Mouse (Mus musculus): ENCODE measurements around the gene Tnrc6b.
A peak's percentile ranks its signal among the peaks of the same experiment; 100 is the strongest.
"Not testable (repeated sequence)": the region's sequence is repeated elsewhere in the genome, so short reads cannot be mapped to it uniquely, and the experiment has no call there.

The Tnrc6b gene

DNA sequence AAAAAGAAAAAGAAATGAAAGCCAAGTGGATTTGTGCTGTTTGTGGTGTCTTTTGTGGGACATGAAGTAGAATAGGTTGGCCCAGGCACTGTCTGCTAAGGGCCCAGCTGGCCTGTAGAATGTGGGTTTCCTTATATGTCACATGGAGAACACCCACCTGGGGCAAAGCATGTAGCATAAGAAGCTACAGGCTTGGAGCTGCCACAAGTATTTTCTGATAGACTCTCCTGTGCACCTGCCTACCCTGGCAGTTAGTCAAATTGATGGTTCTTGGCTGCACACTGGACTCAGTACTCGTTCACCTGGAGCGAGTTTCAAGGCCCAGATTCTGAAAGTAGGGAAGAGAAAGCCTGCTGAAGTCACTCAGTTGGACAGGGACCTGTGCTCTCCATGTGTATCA is 7.6 kb upstream of the Tnrc6b start:
- no peak for DNase-seq

DNA sequence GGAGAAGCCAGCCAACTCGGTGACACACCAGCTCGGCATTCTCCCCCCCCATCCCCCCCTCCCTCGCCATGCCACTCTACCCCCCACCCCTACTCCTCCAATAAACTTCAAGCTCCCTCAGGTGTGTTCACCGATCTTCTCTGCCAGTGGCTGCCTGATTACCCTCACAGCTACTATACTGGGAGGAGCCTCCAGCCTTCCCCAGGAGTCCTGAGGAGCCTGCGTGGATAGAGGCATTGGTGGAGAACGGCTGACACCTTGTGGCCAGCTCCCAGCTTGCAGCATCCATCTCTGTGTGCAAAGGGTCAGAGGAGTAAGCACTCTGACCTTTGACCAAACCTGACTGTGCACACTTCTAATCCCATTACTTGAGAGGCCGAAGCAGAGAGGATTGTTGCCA is 6.8 kb upstream of the Tnrc6b start:
- peak; percentile 90 for DNase-seq

- peak; percentile 92 for DNase-seq
Observed at GRCm38 (mm10) chr15:80705828-80706549, 5.1 kb upstream of the Tnrc6b start.

GRCm38 (mm10) chr15:80706596-80706995 is 4.5 kb upstream of the Tnrc6b start:
- DNase-seq: no peak

DNA sequence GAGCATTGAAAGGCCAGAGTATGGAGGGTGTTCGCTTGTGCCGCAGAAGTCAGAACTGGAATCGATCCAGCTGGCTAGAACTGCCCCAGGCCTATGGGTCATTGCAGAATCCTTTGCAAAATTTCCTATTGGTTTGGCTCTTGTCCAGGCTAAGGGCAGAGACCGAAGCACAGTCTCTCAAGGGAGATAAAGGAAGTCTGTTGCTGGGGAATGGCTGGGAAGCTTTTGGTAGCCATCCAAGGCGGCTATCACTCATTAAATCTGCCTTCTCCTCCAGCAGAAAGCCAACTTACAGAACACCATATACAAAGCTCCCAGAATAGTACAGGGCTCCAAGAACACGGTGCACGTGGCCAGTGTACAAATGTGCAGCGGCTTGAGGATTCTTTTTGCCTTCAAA is 4.0 kb upstream of the Tnrc6b start:
- peak; percentile 89 for DNase-seq

- DNase-seq: peak; percentile 74
Observed at GRCm38 (mm10) chr15:80709593-80709992, 1.5 kb upstream of the Tnrc6b start.

DNA sequence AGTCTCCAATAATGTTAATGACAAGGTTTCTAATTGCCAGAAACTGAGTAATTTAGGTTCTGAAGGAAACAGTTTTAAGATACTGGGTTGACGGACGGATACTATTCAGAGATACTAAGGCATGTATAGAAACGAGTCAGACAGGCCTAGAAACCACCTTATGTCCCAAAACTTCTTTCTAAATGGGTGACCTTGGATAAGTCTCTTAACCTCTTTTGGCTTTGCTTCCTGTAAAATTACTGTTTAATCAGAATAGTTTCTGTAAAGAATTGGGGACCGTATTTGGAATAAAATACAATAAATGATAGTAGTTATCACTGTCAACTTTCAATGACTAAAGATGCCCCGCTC is 881 bp upstream of the Tnrc6b start:
- no peak for DNase-seq

DNA sequence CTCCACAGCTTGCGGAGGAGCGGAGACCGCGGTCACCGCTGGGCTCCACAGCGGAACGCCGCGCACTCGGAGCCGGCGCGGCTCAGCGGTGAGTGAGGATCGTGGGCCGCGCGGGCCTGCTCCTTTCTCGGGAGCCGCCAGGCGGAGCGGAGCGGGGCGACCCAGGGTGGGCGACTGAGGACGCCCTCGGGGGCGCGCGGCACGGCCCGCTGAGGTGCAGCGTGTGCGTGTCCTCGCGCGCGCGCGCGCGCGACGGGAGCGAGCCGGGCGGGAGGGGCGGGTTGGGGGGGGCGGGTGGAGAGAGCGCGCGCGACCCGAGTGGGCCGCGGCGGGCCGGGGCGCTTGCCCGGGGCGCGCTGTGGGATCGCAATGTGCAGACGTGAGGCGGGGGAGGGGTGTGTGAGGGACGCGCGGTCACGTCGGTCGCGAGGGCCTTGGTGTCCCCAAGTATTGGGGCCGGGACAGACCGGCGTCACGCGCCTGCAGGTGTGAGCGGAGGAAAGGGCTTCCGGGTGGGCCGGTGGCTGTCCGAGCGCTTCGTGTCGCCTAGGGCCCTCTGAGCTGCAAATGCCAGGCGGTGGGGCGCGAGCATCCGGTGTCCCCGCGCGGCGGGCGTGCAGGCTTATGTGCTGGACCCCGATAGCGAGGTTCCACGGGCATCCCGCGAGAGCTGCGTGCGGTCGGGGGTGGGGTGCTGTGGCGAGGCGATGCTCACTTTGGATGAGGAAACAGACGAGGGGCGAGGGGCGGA is 463 bp downstream of the Tnrc6b start:
- DNase-seq: peak; percentile 74

GRCm38 (mm10) chr15:80714299-80714698 is 3.2 kb downstream of the Tnrc6b start:
- no peak for DNase-seq

GRCm38 (mm10) chr15:80716631-80717135 is 5.6 kb downstream of the Tnrc6b start:
- no peak for DNase-seq

GRCm38 (mm10) chr15:80717431-80717830 is 6.3 kb downstream of the Tnrc6b start:
- DNase-seq: no peak

- DNase-seq: no peak
Observed at GRCm38 (mm10) chr15:80720249-80720648, 9.1 kb downstream of the Tnrc6b start.

DNA sequence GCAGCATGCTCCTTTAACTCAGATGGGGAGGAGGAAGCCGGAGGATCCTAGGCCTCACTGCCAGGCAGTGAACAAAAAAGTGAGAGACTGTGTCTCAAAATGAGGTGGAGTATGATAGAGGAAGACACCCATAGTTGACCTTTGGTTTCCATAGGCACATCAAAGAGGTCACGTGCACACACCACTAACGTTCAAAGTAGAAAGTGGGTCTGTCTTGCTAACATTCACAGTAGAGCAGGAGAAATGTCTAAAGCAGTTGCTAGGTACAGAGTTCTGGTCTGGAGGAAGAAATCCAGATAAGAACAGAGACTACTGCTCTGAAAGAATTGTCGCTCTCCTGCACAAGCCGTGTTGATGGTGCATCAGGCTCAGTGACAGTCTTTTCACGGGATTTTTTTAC is 10.7 kb downstream of the Tnrc6b start:
- no peak for DNase-seq

DNA sequence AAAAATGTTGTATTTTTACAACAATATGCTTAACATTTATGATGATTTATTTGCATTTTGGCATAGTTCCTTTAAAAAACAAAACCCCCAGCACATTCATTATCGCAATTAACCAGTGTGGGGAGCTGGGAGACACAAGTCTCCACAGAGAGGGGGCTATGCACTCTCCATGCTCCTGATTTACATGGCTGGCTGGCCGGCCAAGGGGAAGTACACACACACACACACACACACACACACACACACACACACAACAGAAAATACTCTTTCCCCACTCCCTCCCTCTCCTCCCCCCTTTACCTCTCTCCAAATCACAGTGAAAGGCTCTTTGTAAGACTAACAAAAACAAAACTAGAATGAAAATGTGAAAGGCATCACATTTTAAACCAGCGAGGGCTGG is 11.3 kb downstream of the Tnrc6b start:
- DNase-seq: peak; percentile 48

GRCm38 (mm10) chr15:80729477-80729876 is 18.4 kb downstream of the Tnrc6b start:
- no peak for DNase-seq

DNA sequence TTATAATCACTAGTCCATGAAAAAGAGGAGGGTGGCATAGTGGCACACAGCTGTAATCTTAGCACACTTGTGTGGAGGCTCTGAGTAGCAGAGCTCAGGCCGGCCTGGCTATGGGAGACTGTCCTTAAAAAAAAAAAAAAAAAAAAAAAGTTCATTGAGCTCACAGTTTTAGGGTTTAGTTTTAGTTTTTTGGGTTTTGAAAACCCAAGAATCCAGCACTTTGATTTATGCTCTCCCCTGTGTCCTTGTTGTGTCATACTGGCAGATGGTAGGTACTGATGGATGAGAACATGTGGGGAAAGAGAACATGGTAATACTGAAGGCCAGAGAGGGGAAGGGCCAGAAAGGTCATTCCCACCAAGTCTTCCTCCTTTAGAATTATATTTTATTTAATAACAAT is 19.9 kb downstream of the Tnrc6b start:
- DNase-seq: no peak

GRCm38 (mm10) chr15:80731511-80731910 is 20.4 kb downstream of the Tnrc6b start:
- DNase-seq: no peak

DNA sequence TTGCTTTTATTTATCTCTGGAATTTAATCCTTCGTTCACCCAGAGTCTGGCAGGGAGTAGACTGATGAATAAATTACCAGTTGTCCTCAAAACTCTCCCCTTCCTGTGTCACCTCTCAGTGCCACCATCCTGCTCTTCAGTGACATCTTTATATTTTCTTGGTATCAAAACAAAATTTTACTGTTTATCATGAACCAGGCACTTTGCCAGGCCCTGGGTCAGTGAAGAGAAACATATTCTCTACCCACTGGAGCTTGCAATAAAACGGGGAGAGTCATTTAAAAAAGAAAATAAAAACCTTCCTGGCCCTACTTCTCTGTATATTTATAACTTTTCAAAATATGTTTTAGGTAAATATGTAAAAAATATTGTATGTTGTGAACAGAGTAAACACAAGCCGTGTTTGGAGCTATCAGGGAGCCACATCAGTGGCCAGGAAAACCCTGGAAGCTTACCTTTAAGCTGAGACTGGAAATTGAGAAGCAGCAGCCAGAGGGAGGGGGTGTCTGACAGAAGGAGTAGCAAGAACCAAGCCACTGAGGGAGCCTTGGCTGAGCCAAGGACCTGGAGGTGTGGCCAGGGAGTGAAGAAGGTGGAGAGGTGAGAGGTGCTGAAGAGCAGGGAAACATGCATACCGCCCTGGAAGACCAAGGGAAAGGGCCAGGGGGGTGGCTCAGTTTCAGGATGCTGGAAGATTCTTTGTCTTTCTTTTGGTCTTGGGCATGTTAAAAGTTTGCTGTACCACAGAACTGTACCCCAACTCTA is 21.3 kb downstream of the Tnrc6b start:
- peak; percentile 53 for DNase-seq

GRCm38 (mm10) chr15:80735300-80735699 is 24.2 kb downstream of the Tnrc6b start:
- no peak for DNase-seq

- not testable (repeated sequence) for DNase-seq
Observed at GRCm38 (mm10) chr15:80735708-80736107, 24.6 kb downstream of the Tnrc6b start.

DNA sequence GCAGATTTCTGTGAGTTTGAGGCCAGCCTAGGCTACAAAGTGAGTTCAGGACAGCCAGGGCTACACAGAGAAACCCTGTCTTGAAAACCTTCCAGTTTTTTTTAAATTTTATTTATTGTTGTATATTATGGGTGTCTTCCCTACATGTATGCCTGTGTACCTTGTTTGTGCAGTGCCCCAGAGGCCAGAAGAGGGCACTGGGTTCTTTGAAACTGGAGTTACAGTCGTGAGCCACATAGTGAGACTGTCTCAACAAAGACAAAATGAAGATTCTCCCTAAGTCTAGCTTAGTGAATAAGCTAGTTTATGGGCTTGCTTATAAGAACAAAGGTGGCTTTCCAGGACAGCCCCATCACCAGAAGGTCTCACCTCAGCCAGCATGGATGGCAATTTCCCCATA is 25.4 kb downstream of the Tnrc6b start:
- DNase-seq: no peak

GRCm38 (mm10) chr15:80738244-80738643 is 27.1 kb downstream of the Tnrc6b start:
- DNase-seq: no peak

- no peak for DNase-seq
Observed at GRCm38 (mm10) chr15:80739972-80740371, 28.9 kb downstream of the Tnrc6b start.

DNA sequence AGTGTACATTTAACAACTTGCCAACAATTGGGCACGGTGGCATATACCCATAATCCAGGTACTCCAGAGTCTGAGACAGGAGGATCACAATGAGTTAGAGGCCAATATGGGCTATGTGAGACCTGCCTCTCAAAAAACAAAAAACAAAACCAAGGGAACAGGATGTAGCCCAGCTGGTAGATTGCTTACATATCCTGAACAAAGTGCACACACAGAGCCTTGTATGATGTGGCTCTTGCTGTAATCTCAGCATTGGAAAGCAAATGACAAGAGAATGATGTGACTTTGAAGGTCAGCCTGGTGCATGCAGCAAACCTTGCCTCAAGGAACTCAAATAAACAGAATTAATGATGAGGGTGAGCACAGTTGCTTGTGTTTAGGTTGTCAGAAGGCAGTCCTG is 30.7 kb downstream of the Tnrc6b start:
- no peak for DNase-seq

Measured in kidney, postnatal 10 days (tissue).